Mouse (Mus musculus) lung, postnatal 4 days (tissue): ENCODE data around the gene B9d2.
"Not testable (repeated sequence)": the region's sequence is repeated elsewhere in the genome, so short reads cannot be mapped to it uniquely, and the experiment has no call there.

Source experiments
- DNase-seq, 2 experiments: peaks; one replicate each; pipeline ENCODE4 v3.0.0; 2021

Gene B9d2

DNA sequence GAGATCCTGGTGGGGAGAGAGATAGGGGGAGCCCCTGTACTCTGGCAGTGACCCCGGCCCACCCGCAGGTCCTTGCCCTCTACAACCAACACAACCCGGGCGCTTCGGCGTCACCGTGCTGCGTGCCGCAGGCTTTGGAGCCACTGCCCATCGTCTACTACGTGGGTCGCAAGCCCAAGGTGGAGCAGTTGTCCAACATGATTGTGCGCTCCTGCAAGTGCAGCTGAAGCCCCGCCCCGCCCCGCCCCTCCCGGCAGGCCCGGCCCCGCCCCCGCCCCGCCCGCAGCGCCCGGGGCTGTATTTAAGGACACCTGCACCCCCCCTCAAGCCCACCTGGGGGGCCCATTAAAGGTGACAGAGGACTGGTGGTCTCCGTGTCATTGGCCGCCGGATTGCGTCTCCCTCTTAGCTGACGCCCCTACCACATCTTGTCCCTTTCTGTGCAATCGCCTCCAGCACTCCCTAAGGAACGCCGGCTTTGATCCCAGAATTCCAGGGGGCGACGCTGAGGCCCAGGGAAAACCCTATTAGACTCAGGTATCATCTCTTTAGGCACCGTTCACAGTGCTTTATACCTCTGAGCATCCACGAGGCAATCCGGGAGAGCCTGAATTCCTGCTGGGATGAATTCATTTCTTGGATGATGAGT lies 24.3 kb downstream of the B9d2 start:
- no peak for DNase-seq

- DNase-seq = peak; percentile 71 to 72
Observed at GRCm38 (mm10) chr7:25705801-25706251, 25.2 kb downstream of the B9d2 start.

DNA sequence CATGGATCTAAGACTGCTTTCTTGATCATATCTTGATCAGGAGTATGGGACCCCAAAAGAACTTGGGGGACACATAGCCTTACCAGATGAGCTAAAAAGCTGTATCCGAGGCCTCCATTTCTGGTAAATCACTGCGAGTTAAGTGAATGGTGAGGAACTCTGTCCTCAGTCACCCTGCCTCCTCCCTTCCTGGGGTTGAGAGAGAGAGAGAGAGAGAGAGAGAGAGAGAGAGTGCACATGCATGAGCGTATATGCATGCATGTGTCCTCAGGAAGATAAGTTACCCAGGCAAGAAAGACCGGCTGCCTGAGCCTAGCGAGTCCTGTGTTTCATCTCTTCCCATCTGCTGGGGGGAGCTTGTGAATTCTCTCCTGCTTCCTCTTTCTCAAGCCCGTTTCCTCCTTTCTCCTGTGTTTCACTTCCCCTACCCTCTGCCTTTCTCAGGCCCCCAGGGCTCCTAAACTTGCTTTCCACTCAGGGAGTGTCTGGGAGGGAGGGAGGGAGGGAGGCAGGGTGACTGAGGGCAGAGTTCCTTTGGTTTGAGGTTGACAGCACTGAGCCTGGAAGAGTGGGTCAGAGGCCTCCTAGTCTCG lies 26.1 kb downstream of the B9d2 start:
- DNase-seq = peak; percentile 32 to 51

GRCm38 (mm10) chr7:25707581-25708292 lies 27.2 kb downstream of the B9d2 start:
- DNase-seq = peak; percentile 82 to 92

DNA sequence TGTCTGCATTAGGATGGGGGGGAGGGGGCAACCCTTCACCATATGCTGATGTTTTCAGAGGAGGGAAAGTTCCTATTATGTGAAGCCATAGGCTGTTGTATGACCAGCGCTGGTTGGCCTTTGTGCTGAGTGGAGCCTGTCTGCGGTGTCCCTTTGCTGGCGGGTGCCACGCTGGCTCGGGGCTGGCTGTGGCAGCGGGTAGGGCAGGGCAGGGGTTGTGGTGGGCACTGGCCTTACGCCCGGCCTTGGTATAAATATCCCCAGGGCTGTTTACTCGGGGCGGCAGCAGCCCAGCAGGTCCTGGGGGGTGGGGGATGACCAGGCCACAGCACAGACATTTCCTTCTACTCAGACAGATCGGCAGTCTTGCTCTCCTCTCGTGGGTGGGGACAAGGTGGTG lies 29.4 kb downstream of the B9d2 start:
- peak; percentile 65 to 83 for DNase-seq

DNA sequence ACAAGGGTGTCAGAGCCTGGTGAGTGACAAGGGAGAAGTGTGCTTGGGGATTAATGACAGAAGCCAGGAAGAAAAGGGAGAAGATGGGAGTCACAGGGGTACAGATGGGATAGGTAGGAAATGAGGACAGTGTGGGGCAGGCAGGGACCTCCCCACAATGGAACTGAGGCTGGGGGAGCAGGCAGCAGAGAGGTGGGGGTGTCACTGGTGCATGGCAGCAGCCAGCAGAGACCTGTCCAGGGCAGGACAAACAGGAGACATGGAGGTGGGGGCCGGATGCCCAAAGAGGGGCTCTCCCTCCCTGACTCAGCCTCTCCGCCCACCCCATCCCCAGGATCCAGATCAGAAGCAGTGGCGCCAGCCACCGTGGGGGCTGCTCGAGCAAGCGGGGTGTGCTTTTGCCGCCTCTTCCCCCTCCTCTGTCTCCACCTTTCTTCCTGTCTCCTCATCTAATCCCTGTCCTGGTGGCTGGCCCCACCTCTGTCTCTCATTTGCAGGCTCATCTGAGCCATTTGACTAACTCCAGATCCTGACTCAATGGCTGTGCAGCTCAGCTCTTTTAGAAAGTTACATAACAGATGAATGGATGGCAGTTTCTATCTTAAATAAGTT lies 30.0 kb downstream of the B9d2 start:
- no peak for DNase-seq

GRCm38 (mm10) chr7:25711165-25711564 lies 30.6 kb downstream of the B9d2 start:
- no peak for DNase-seq

DNA sequence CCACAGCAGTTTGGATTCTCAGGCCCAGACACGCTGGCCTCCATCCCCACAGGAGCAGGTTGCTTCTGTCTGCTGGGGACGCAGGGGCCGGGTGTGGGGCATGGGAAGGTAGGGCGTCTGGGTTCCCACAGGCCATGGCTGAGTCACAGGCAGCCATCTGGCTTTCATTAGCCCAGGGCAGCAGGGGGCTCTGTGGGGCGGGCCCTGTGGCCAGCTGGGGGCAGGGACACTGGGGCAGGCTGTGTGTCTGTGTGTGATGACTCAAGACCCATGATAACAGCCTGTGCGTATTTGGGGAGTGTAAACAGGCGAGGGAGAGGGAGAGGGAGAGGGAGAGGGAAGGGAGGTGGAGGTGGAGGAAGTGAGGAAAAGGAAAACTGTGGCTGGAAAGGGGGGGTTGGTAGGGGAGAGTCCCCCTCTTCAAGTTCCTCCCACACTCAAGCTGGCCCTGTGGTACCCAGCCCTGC lies 31.2 kb downstream of the B9d2 start:
- DNase-seq = no peak

GRCm38 (mm10) chr7:25712801-25713200 lies 32.2 kb downstream of the B9d2 start:
- DNase-seq = no peak

- no peak for DNase-seq
Observed at GRCm38 (mm10) chr7:25714581-25714980, 34.0 kb downstream of the B9d2 start.

GRCm38 (mm10) chr7:25715731-25716271 lies 35.2 kb downstream of the B9d2 start:
- DNase-seq = no peak

DNA sequence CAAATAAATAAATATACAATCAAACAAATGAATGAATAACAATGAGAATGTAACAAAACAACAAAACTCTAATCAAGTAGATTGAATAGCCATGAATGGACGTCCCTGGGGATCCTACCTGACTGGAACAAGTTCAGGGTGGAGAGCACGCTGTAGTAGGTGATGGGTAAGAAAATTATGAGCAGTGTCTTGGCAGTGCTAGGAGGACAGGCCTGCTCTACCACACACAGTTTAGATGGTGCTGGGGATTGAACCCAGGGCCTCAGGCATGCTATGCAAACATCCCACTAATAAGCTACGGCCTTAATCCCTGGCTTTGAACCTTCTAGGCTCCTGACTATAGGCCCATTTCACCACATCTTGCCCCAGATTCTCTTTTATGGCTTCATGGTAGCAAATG lies 36.9 kb downstream of the B9d2 start:
- no peak for DNase-seq

DNA sequence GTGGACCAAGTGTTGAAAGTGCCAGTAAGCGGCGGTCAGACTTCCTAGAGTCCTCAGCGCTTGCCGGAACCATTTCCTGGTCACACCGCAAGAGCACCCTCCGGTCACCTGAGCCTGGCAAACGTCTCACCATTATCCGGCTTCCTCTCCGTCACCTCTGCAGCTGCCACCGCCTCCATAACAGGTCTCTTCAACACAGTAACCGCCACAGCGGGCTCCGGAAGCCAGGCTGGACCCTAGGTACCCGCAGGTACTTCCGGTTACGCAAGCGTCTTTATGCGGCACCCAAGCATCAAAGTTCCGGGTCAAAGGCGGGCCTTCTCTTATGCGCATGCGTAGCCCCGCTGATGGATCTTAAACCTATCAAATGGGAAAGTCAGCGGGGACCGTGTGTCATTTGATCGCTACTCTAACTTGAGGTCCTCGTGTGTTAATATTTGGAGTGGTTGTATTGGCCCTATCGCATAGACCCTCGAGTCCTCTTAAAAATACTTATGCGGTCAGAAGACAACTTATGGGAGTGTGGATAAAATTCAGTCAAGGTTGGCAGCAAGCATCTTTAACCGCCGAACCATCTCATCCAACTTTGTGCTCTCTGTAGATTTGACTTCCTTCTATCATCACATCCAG lies 38.3 kb downstream of the B9d2 start, which contains the start of gene Ccdc97:
Gene Ccdc97 (minus strand): TSS at position 301 of the 630 bp plus-strand sequence.
- peak; percentile 93 to 94 for DNase-seq

GRCm38 (mm10) chr7:25719761-25720610 lies 39.4 kb downstream of the B9d2 start:
- DNase-seq = peak; percentile 74 to 85

- DNase-seq = no peak
Observed at GRCm38 (mm10) chr7:25720760-25721159, 40.2 kb downstream of the B9d2 start.

DNA sequence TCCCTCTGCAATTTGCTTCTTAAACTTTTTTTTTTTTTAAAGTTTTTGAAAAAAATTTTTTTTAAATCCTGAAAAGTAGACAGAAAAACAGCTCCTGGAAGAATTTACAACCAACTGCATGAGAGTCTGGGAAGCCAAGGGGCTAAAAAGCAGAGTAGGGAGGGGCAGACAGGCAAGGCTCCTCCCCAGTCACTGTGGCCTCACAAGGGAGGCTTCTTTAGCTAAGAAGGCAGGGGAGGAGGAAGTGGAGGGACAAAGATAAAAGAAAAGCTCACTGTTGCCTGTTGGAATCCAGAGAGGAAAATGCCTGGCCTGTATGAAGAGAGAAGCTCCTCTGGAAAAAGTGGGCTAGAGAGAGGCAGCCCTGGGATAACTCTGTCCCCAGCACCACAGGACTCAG lies 41.2 kb downstream of the B9d2 start:
- not testable (repeated sequence) for DNase-seq

DNA sequence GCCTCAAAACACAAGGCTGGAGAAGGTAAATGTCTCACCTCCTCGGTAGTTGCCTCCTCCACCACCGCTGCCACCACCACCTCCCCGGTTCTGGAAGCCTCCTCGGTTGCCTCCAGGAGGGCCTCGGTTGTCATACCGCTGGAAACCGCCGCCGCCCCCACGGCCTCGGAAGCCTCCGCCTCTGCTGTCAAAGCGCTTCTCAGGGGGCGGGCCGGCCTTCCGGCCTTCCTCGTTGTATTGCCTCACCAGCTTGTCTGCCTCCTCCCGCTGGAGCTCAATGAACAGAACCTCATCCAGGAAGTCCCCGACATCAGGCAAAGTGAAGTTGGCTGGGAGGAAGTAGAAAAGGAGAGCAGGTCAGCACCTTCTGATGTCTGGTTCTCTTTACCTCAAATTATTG lies 45.3 kb downstream of the B9d2 start:
- no peak for DNase-seq

DNA sequence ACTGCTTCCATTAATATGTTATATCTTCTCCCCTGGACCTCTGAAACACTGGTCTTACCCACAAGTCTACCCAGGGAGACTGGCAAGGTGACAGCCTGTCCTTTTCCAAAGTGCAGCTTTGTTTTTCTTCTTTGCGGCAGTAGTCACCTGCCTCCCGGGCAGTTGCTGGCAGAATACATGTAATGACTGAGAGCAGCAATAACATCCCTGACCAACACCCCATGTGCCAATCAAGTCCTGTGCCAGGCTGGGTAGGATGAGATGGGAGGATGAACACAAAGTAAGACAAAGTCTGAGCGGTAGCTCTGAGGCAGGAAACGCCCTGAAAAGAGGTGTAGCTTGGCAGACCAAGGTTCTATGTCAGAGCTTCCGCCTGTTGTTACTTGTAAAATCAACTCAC lies 47.2 kb downstream of the B9d2 start:
- no peak for DNase-seq

GRCm38 (mm10) chr7:25729396-25729795 lies 48.8 kb downstream of the B9d2 start:
- no peak for DNase-seq

- no peak for DNase-seq
Observed at GRCm38 (mm10) chr7:25729862-25730261, 49.3 kb downstream of the B9d2 start.

- no peak for DNase-seq
Observed at GRCm38 (mm10) chr7:25731294-25732055, 50.9 kb downstream of the B9d2 start.
